Mouse (Mus musculus): ENCODE results near the gene 4930407I10Rik.

4930407I10Rik gene

GRCm38 (mm10) chr15:82063909-82064308 is 5.0 kb downstream of the 4930407I10Rik start:
- DNase-seq, result no peak

- peak; percentile 85 to 87 for DNase-seq
Measured at GRCm38 (mm10) chr15:82065511-82065910, 6.6 kb downstream of the 4930407I10Rik start.

- no peak for DNase-seq
Measured at GRCm38 (mm10) chr15:82069898-82070297, 10.9 kb downstream of the 4930407I10Rik start, which contains the start of gene Mei1. Gene Mei1 (plus strand): TSS chr15:82069996.

- DNase-seq, result no peak
Measured at GRCm38 (mm10) chr15:82071816-82072469, 13.0 kb downstream of the 4930407I10Rik start.

GRCm38 (mm10) chr15:82073490-82073889 is 14.5 kb downstream of the 4930407I10Rik start:
- DNase-seq, result no peak

- DNase-seq, result no peak
Measured at GRCm38 (mm10) chr15:82079883-82080282, 20.9 kb downstream of the 4930407I10Rik start.

- DNase-seq, result peak; percentile 17 to 34
Measured at GRCm38 (mm10) chr15:82081161-82081560, 22.2 kb downstream of the 4930407I10Rik start.

- no peak for DNase-seq
Measured at GRCm38 (mm10) chr15:82085606-82086005, 26.7 kb downstream of the 4930407I10Rik start.

- DNase-seq, result no peak
Measured at GRCm38 (mm10) chr15:82086131-82086530, 27.2 kb downstream of the 4930407I10Rik start.

- no peak for DNase-seq
Measured at GRCm38 (mm10) chr15:82087266-82087665, 28.3 kb downstream of the 4930407I10Rik start.

- DNase-seq, result no peak
Measured at GRCm38 (mm10) chr15:82091061-82091460, 32.1 kb downstream of the 4930407I10Rik start.

GRCm38 (mm10) chr15:82106953-82107555 is 48.1 kb downstream of the 4930407I10Rik start:
- DNase-seq, result peak; percentile 39 to 83

Data from kidney, postnatal 36 days (tissue).